Mouse (Mus musculus) thymus, postnatal 25 days (tissue): ENCODE data around the gene Aldh3a1.

Experiments
- DNase-seq: peaks from one replicate; pipeline ENCODE4 v3.0.0; 2022

Aldh3a1 gene

GRCm38 (mm10) chr11:61252807-61253206 lies 45.5 kb downstream of the Aldh3a1 start:
- DNase-seq: no peak

- no peak for DNase-seq
Measured at GRCm38 (mm10) chr11:61259106-61259505, 51.8 kb downstream of the Aldh3a1 start.

- no peak for DNase-seq
Measured at GRCm38 (mm10) chr11:61262516-61262915, 55.2 kb downstream of the Aldh3a1 start.

- no peak for DNase-seq
Measured at GRCm38 (mm10) chr11:61263841-61264240, 56.5 kb downstream of the Aldh3a1 start.

- DNase-seq: peak; percentile 97
Measured at GRCm38 (mm10) chr11:61266551-61267533, 59.5 kb downstream of the Aldh3a1 start, which contains the start of gene Aldh3a2. Gene Aldh3a2, minus strand, starts transcription at chr11:61267464.
